Mouse (Mus musculus) E14TG2a.4 (cell line): ENCODE data around the gene Ddx23.

Experiments
- CTCF ChIP-seq: conservative IDR thresholded peaks from 2 replicates; pipeline ENCODE4 v1.5.1; 2014; ENCODE audit warnings: low read length
- NANOG ChIP-seq: IDR thresholded peaks from 2 replicates; pipeline ENCODE4 v1.6.1; 2014; ENCODE audit warnings: borderline replicate concordance, low read length, mixed read lengths

- no peak for TF ChIP-seq CTCF
- TF ChIP-seq NANOG: no peak
Measured at GRCm38 (mm10) chr15:98635291-98635841, 27.3 kb downstream of the Ddx23 start.
